Mouse (Mus musculus) myocyte (in vitro differentiated cells): Measurements from ENCODE around the gene Gm26938.

Experiments used
- E2F4 ChIP-seq: IDR thresholded peaks from one replicate; pipeline ENCODE4 v1.6.1; 2011; ENCODE audit warnings: mild to moderate bottlenecking, control low read depth, moderate library complexity; ENCODE audit not compliant: insufficient read depth
- MAX ChIP-seq: IDR thresholded peaks from one replicate; pipeline ENCODE4 v1.6.1; 2011; ENCODE audit warnings: low read depth, mild to moderate bottlenecking, control low read depth
- MYOD1 ChIP-seq, 3 experiments: IDR thresholded peaks; one replicate each; pipeline ENCODE4 v1.6.1; 2011; ENCODE audit warnings: control low read depth in 2 of 3, low read depth in 2 of 3, mild to moderate bottlenecking in 2 of 3, moderate library complexity in 1 of 3; ENCODE audit not compliant: insufficient read length in 2 of 3, control insufficient read depth in 1 of 3
- MYOG ChIP-seq, 3 experiments: IDR thresholded peaks; one replicate each; pipeline ENCODE4 v1.6.1; 2011; ENCODE audit warnings: control low read depth in 2 of 3, low read depth in 2 of 3, mild to moderate bottlenecking in 2 of 3; ENCODE audit not compliant: insufficient read length in 2 of 3, control insufficient read depth in 1 of 3, insufficient read depth in 1 of 3
- POLR2A ChIP-seq: IDR thresholded peaks from one replicate; pipeline ENCODE4 v1.6.1; 2011; ENCODE audit warnings: low read depth, mild to moderate bottlenecking, control low read depth, moderate library complexity; ENCODE audit not compliant: insufficient read length
- POLR2AphosphoS2 ChIP-seq: IDR thresholded peaks from one replicate; pipeline ENCODE4 v1.6.1; 2011; ENCODE audit warnings: low read depth, control low read depth; ENCODE audit not compliant: insufficient read length
- REST ChIP-seq: IDR thresholded peaks from one replicate; pipeline ENCODE4 v1.6.1; 2011; ENCODE audit warnings: mild to moderate bottlenecking, control low read depth, moderate library complexity; ENCODE audit not compliant: insufficient read depth, insufficient read length
- TCF12 ChIP-seq: IDR thresholded peaks from one replicate; pipeline ENCODE4 v1.6.1; 2011; ENCODE audit warnings: mild to moderate bottlenecking, control low read depth; ENCODE audit not compliant: poor library complexity, insufficient read depth, severe bottlenecking
- TCF3 ChIP-seq: IDR thresholded peaks from one replicate; pipeline ENCODE4 v1.6.1; 2011; ENCODE audit warnings: low read depth, control low read depth; ENCODE audit not compliant: insufficient read length
- USF1 ChIP-seq: IDR thresholded peaks from one replicate; pipeline ENCODE4 v1.6.1; 2011; ENCODE audit warnings: low read depth, mild to moderate bottlenecking, control low read depth, moderate library complexity

DNA sequence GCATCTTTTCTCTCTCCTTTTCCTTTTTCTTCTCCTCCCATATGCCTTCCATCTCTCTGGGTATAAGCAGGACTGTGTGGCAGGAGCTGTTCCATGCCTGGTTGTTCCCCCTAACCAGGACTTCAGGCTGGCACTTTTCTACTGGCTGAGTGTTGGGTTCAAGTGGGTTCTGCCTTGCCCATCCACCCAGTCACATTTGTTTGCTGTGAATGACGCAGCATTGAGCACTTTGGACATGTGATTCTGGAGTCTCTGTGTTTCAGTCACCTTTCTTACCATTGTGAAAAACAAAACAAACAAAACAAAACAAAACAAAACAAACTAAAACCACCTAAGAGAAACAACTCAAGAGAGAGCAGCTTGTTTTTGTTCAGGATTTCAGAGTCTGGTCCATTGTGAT is 45.3 kb upstream of the Gm26938 start:
- no peak for TF ChIP-seq USF1
- TF ChIP-seq E2F4: no peak
- TF ChIP-seq POLR2AphosphoS2: no peak
- TF ChIP-seq POLR2A: no peak
- TF ChIP-seq MAX: no peak
- no peak for TF ChIP-seq MYOG (IDR thresholded peaks at IDR 0.05; ENCODE audit: control insufficient read depth in 1 of 3, insufficient read depth in 1 of 3, insufficient read length in 2 of 3, low read depth in 2 of 3)
- TF ChIP-seq TCF12: no peak
- TF ChIP-seq MYOD1 (IDR thresholded peaks at IDR 0.05; ENCODE audit: control insufficient read depth in 1 of 3, insufficient read length in 2 of 3, low read depth in 2 of 3): no peak
- no peak for TF ChIP-seq REST
- no peak for TF ChIP-seq TCF3
